Comparison of ENCODE assay signal across 9 mouse cellular contexts in genomic region chr3:107931134-107931533, GRCm38 (mm10). TPM values are rescaled to one million over a fixed set of nuclear protein-coding genes. Genes with fewer than 3 reads are reported as not detected.
DNase-seq lines count a peak whose midpoint lies in the region; ATAC-seq and TF ChIP-seq lines count a peak whose summit lies in the region.
"Had no signal": no experiment of that assay in that cellular context is flagged by ENCODE, and none has a peak within 500 bp of the region (broad histone marks: within the 10 kb centered on the region; RNA-seq: fewer than 3 reads in every experiment).

No protein-coding gene starts in this region.

- no peak for TF ChIP-seq POLR2A in small intestine, adult 2 months (IDR thresholded peaks at IDR 0.05; ENCODE audit: low read depth, low read length)

- H3K36me3 ChIP-seq in erythroblast, embryonic 14.5 days (ENCODE audit: control insufficient read depth): no peaks in the 10 kb centered on the region
- H3K36me3 ChIP-seq in megakaryocyte, embryonic 14.5 days (replicated peaks; ENCODE audit: low read length): no peaks in the 10 kb centered on the region
- H3K36me3 ChIP-seq in limb, embryonic 13.5 days: no peaks in the 10 kb centered on the region
- H3K36me3 ChIP-seq in small intestine, adult 2 months (ENCODE audit: control insufficient read depth, insufficient read depth, low read length): no peaks in the 10 kb centered on the region

- ATAC-seq in erythroblast, adult 5-6 weeks (replicated peaks; ENCODE audit: low FRiP score, poor library complexity, severe bottlenecking): no peak
- ATAC-seq in megakaryocyte, adult 5-6 weeks (ENCODE audit: poor library complexity, severe bottlenecking): no peak
- ATAC-seq in limb, embryonic 13.5 days (ENCODE audit: low FRiP score, low read depth): no peak

- peak overlapping the region; percentile 55; the same call in 1 of the 2 replicates for H3K27ac ChIP-seq in limb, embryonic 13.5 days
- H3K27ac ChIP-seq in small intestine, adult 2 months (ENCODE audit: insufficient read depth, low read depth, low read length): peak overlapping the region; percentile 29; the same call in 1 of the 2 replicates

- H3K9ac ChIP-seq in limb, embryonic 13.5 days: 0 out of 2 replicates have a peak overlapping the region, but pooled peaks have one; percentile 40

- H3K9me3 ChIP-seq in erythroblast, embryonic 14.5 days (ENCODE audit: control insufficient read depth, low read length): no peaks in the 10 kb centered on the region
- no peaks in the 10 kb centered on the region for H3K9me3 ChIP-seq in megakaryocyte, embryonic 14.5 days
- no peaks in the 10 kb centered on the region for H3K9me3 ChIP-seq in limb, embryonic 13.5 days

- WGBS in limb, embryonic 13.5 days: 62% methylated on average over 2 of the region's 2 CpGs
- 42% methylated on average over 2 of the region's 2 CpGs for WGBS in small intestine, adult 2 months

- H3K4me3 ChIP-seq in erythroblast, embryonic 14.5 days (replicated peaks): peak overlapping the region; percentile 49
- peak overlapping the region; percentile 86 for H3K4me3 ChIP-seq in megakaryocyte, embryonic 14.5 days (replicated peaks)
- peak overlapping the region; percentile 34 for H3K4me3 ChIP-seq in limb, embryonic 13.5 days
- H3K4me3 ChIP-seq in small intestine, adult 2 months (ENCODE audit: low read depth, low read length): peak overlapping the region; percentile 43

- no peak for DNase-seq in left cerebral cortex, adult 9 months (ENCODE audit: low spot score in 2 of 2)
- no peak for DNase-seq in spleen, postnatal 10 days (ENCODE audit: low spot score in 2 of 2)

- peak overlapping the region; percentile 62 for H3K4me2 ChIP-seq in limb, embryonic 13.5 days (replicated peaks)

- peaks cover 8% of the 10 kb centered on the region for H3K4me1 ChIP-seq in erythroblast, embryonic 14.5 days (ENCODE audit: control insufficient read depth)
- peaks cover 11% of the 10 kb centered on the region for H3K4me1 ChIP-seq in megakaryocyte, embryonic 14.5 days
- H3K4me1 ChIP-seq in limb, embryonic 13.5 days: peaks cover 14% of the 10 kb centered on the region; the same call in 1 of the 2 replicates
- H3K4me1 ChIP-seq in small intestine, adult 2 months (ENCODE audit: control insufficient read depth, insufficient read depth, insufficient read length, low read length): peaks cover 4% of the 10 kb centered on the region; the same call in 1 of the 2 replicates

- no peak for TF ChIP-seq CTCF in small intestine, adult 2 months (IDR thresholded peaks at IDR 0.05; ENCODE audit: extremely low read depth, insufficient read length, insufficient replicate concordance, low read depth, low read length)

- no peaks in the 10 kb centered on the region; the same call in 1 of the 2 replicates for H3K27me3 ChIP-seq in erythroblast, embryonic 14.5 days (ENCODE audit: control insufficient read depth)
- H3K27me3 ChIP-seq in megakaryocyte, embryonic 14.5 days (replicated peaks): peaks cover 69% of the 10 kb centered on the region
- no peaks in the 10 kb centered on the region for H3K27me3 ChIP-seq in limb, embryonic 13.5 days
- no peaks in the 10 kb centered on the region for H3K27me3 ChIP-seq in small intestine, adult 2 months (ENCODE audit: control insufficient read depth, insufficient read depth, low read length)

RNA-seq across cellular contexts. Expression of gene Gstm7, which starts 0.5 kb away (rescaled TPM):
- polyA plus RNA-seq in erythroblast, embryonic 14.5 days (2012): not detected in 2 replicates
- total RNA-seq in erythroblast, adult 5-6 weeks (2015; ENCODE audit: low replicate concordance): not detected in 2 replicates
- 1.8 TPM in 1 of 2 replicates, not detected in the other for total RNA-seq in erythroblast, adult 5-6 weeks (2017; ENCODE audit: low replicate concordance)
- polyA plus RNA-seq in megakaryocyte, embryonic 14.5 days (2012; ENCODE audit: insufficient read depth, low replicate concordance): not detected in 2 replicates
- total RNA-seq in megakaryocyte, adult 5-6 weeks (2015): 1.5 and 1.9 TPM in 2 replicates
- total RNA-seq in megakaryocyte, adult 5-6 weeks (2017): 0.44 and 0.45 TPM in 2 replicates
- polyA plus RNA-seq in limb, embryonic 13.5 days (2015; fragmentation: Nextera tagmentation; extraction: Ambion mirVana): 33.3 and 33.5 TPM in 2 replicates
- 9.4 and 29.1 TPM in 2 replicates for polyA plus RNA-seq in small intestine, adult 2 months (2012; rRNA removed)

RNA-seq across cellular contexts. Expression of gene Gstm6, which starts 12.4 kb away (rescaled TPM):
- not detected in 2 replicates for polyA plus RNA-seq in erythroblast, embryonic 14.5 days (2012)
- not detected in 2 replicates for total RNA-seq in erythroblast, adult 5-6 weeks (2015; ENCODE audit: low replicate concordance)
- not detected in 2 replicates for total RNA-seq in erythroblast, adult 5-6 weeks (2017; ENCODE audit: low replicate concordance)
- polyA plus RNA-seq in megakaryocyte, embryonic 14.5 days (2012; ENCODE audit: insufficient read depth, low replicate concordance): not detected in 2 replicates
- not detected in 2 replicates for total RNA-seq in megakaryocyte, adult 5-6 weeks (2015)
- not detected in 2 replicates for total RNA-seq in megakaryocyte, adult 5-6 weeks (2017)
- 10.5 and 12.0 TPM in 2 replicates for polyA plus RNA-seq in limb, embryonic 13.5 days (2015; fragmentation: Nextera tagmentation; extraction: Ambion mirVana)
- polyA plus RNA-seq in small intestine, adult 2 months (2012; rRNA removed): 9.5 and 20.7 TPM in 2 replicates

RNA-seq across cellular contexts. Expression of gene Gstm5, which starts 35.5 kb away (rescaled TPM):
- 4.8 and 5.3 TPM in 2 replicates for polyA plus RNA-seq in erythroblast, embryonic 14.5 days (2012)
- total RNA-seq in erythroblast, adult 5-6 weeks (2015; ENCODE audit: low replicate concordance): 17.9 and 33.9 TPM in 2 replicates
- total RNA-seq in erythroblast, adult 5-6 weeks (2017; ENCODE audit: low replicate concordance): 8.2 and 22.6 TPM in 2 replicates
- not detected in 2 replicates for polyA plus RNA-seq in megakaryocyte, embryonic 14.5 days (2012; ENCODE audit: insufficient read depth, low replicate concordance)
- 4.7 and 15.4 TPM in 2 replicates for total RNA-seq in megakaryocyte, adult 5-6 weeks (2015)
- 2.5 and 3.5 TPM in 2 replicates for total RNA-seq in megakaryocyte, adult 5-6 weeks (2017)
- 260 TPM in 2 replicates for polyA plus RNA-seq in limb, embryonic 13.5 days (2015; fragmentation: Nextera tagmentation; extraction: Ambion mirVana)
- 6.6 and 11.3 TPM in 2 replicates for polyA plus RNA-seq in small intestine, adult 2 months (2012; rRNA removed)

RNA-seq across cellular contexts. Expression of gene Gstm3, which starts 37.9 kb away (rescaled TPM):
- 0.03 TPM in 1 of 2 replicates, not detected in the other for polyA plus RNA-seq in erythroblast, embryonic 14.5 days (2012)
- total RNA-seq in erythroblast, adult 5-6 weeks (2015; ENCODE audit: low replicate concordance): not detected in 2 replicates
- total RNA-seq in erythroblast, adult 5-6 weeks (2017; ENCODE audit: low replicate concordance): not detected in 2 replicates
- polyA plus RNA-seq in megakaryocyte, embryonic 14.5 days (2012; ENCODE audit: insufficient read depth, low replicate concordance): not detected in 2 replicates
- not detected in 2 replicates for total RNA-seq in megakaryocyte, adult 5-6 weeks (2015)
- total RNA-seq in megakaryocyte, adult 5-6 weeks (2017): not detected in 2 replicates
- not detected in 2 replicates for polyA plus RNA-seq in limb, embryonic 13.5 days (2015; fragmentation: Nextera tagmentation; extraction: Ambion mirVana)
- polyA plus RNA-seq in small intestine, adult 2 months (2012; rRNA removed): 159 and 411 TPM in 2 replicates
- polyA plus RNA-seq: frontal cortex, adult 2 months had no signal

RNA-seq across cellular contexts. Expression of gene Eps8l3, which starts 54.1 kb away (rescaled TPM):
- not detected in 2 replicates for polyA plus RNA-seq in erythroblast, embryonic 14.5 days (2012)
- total RNA-seq in erythroblast, adult 5-6 weeks (2015; ENCODE audit: low replicate concordance): 1.5 TPM in 1 of 2 replicates, not detected in the other
- not detected in 2 replicates for total RNA-seq in erythroblast, adult 5-6 weeks (2017; ENCODE audit: low replicate concordance)
- polyA plus RNA-seq in megakaryocyte, embryonic 14.5 days (2012; ENCODE audit: insufficient read depth, low replicate concordance): not detected in 2 replicates
- not detected in 2 replicates for total RNA-seq in megakaryocyte, adult 5-6 weeks (2015)
- not detected in 2 replicates for total RNA-seq in megakaryocyte, adult 5-6 weeks (2017)
- polyA plus RNA-seq in limb, embryonic 13.5 days (2015; fragmentation: Nextera tagmentation; extraction: Ambion mirVana): 0.38 TPM in 1 of 2 replicates, not detected in the other
- polyA plus RNA-seq in small intestine, adult 2 months (2012; rRNA removed): 127 and 351 TPM in 2 replicates
- polyA plus RNA-seq: frontal cortex, adult 2 months had no signal

Comparison
In these comparisons a context has a peak if more than half of its experiments do, and no peak if none do; other contexts are left out.
1. H3K4me3 ChIP-seq: peak in every context shown above with its lines; median percentile 86 in megakaryocyte, embryonic 14.5 days; 49 in erythroblast, embryonic 14.5 days; 43 in small intestine, adult 2 months; 34 in limb, embryonic 13.5 days.
2. RNA of gene Gstm7, which starts 0.5 kb away (polyA plus RNA-seq): 33.3 to 33.5 TPM in limb, embryonic 13.5 days and 9.4 to 29.1 TPM in small intestine, adult 2 months; not detected in erythroblast, embryonic 14.5 days and not detected in megakaryocyte, embryonic 14.5 days; every median in the first group is over 10 times any median in the second.
3. RNA of gene Gstm6, which starts 12.4 kb away (polyA plus RNA-seq): 10.5 to 12.0 TPM in limb, embryonic 13.5 days and 9.5 to 20.7 TPM in small intestine, adult 2 months; not detected in erythroblast, embryonic 14.5 days and not detected in megakaryocyte, embryonic 14.5 days; every median in the first group is over 10 times any median in the second.
4. RNA of gene Gstm5, which starts 35.5 kb away (polyA plus RNA-seq): 260 TPM in limb, embryonic 13.5 days; 6.6 to 11.3 TPM in small intestine, adult 2 months, 4.8 to 5.3 TPM in erythroblast, embryonic 14.5 days and not detected in megakaryocyte, embryonic 14.5 days; every median in the first group is over 10 times any median in the second.